Mouse (Mus musculus) stomach, embryonic 14.5 days (tissue): ENCODE measurements around the gene Dcbld2. TPM values are rescaled to one million over a fixed set of nuclear protein-coding genes. Genes with fewer than 3 reads are reported as not detected.
A peak's percentile ranks its signal among the peaks of the same experiment; 100 is the strongest.

Source experiments
- ATAC-seq: fragments of 200-750 bp; cut with Nextera tagmentation; 2 replicates; pipeline ENCODE4 v1.8.0; 2017; ENCODE audit warnings: low read depth, moderate TSS enrichment; ENCODE audit not compliant: insufficient number of reproducible peaks, insufficient read depth, low FRiP score
- H3K27ac ChIP-seq: fragments of 300-500 bp; sonication (generic); 2 replicates; pipeline ENCODE4 v1.5.1; 2014; ENCODE audit warnings: mild to moderate bottlenecking, low read length, moderate library complexity, mixed read lengths
- H3K27me3 ChIP-seq: fragments of 300-500 bp; sonication (generic); 2 replicates; pipeline ENCODE4 v1.6.1; 2014; ENCODE audit warnings: low read length, control low read depth, mixed read lengths; ENCODE audit not compliant: control insufficient read depth, insufficient read depth
- H3K36me3 ChIP-seq: fragments of 300-500 bp; sonication (generic); 2 replicates; pipeline ENCODE4 v1.6.1; 2014; ENCODE audit warnings: mild to moderate bottlenecking, control low read depth, low read length, moderate library complexity, mixed read lengths; ENCODE audit not compliant: control insufficient read depth, insufficient read depth
- H3K4me1 ChIP-seq: fragments of 300-500 bp; sonication (generic); 2 replicates; pipeline ENCODE4 v1.6.1; 2014; ENCODE audit warnings: low read length, control low read depth, mixed read lengths; ENCODE audit not compliant: control insufficient read depth, insufficient read depth
- H3K4me2 ChIP-seq: fragments of 300-500 bp; sonication (generic); replicated peaks from 2 replicates; pipeline ENCODE4 v1.6.1; 2014; ENCODE audit warnings: low read depth, low read length, control low read depth
- H3K4me3 ChIP-seq: fragments of 300-500 bp; sonication (generic); 2 replicates; pipeline ENCODE4 v1.5.1; 2014; ENCODE audit warnings: low read depth, low read length, control low read depth
- H3K9ac ChIP-seq: fragments of 300-500 bp; sonication (generic); replicated peaks from 2 replicates; pipeline ENCODE4 v1.6.1; 2014; ENCODE audit warnings: low read depth, mild to moderate bottlenecking, control low read depth, low read length, moderate library complexity, mixed read lengths
- H3K9me3 ChIP-seq: fragments of 300-500 bp; sonication (generic); 2 replicates; pipeline ENCODE4 v1.6.1; 2016; ENCODE audit warnings: low read depth, low read length, control low read depth; ENCODE audit not compliant: control insufficient read depth
- WGBS: fragments of 180-500 bp; shearing (Covaris S2); extraction: QIAGEN DNeasy Blood & Tissue Kit; methylation state at CpG from one replicate; pipeline ENCODE4 v1.1.7; 2014; 5-methylcytosine and 5-hydroxymethylcytosine counted together
- polyA plus RNA-seq: library from polyadenylated mRNA; unstranded; fragments of >200 nt; fragmentation: Nextera tagmentation; extraction: Ambion mirVana; gene quantifications from 2 replicates; pipeline ENCODE4 v1.2.1, GENCODE M21; 2014

Dcbld2 gene
- polyA plus RNA-seq, 1 experiment from 2014 or later, result 12.5 TPM

DNA sequence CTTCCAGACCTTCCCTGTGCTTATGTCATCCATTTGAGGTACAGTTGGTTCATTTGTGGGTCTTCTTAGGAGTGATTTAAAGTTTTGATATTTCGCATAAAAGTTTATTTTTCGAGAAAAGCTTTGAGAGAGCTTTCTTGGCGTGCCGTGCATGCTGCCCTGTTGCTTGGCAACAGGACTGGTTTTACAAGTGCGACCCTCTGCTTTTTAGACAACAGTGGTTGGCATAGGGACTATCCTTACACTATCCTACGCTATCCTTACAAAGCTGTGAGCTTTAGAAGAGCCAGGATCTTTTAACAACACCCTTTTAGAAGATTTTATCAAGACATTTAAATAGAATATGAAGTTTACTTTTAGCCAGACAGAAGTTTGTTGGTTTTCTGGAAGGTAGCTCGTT lies 22.0 kb downstream of the Dcbld2 start:
- no peak overlapping the region for H3K4me2 ChIP-seq
- WGBS, result 71% methylated on average over 7 of the region's 7 CpGs

DNA sequence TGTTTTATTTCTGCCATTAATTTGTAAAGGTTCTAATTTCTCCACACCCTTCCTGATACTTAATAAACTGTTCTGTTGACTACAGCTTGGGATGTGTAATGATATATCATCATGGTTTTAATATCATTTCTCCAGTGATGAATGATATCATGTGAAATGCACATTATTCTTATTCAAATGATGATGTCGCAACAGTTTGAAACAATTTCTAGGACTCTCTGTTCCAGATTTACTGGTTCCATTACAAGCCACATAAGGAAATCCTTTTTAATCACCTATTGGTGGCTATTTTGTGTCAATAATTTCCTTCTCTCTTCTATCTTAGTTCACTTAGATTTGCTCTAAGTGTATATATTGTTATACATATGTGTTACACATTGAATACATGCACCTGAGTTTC lies 24.1 kb downstream of the Dcbld2 start:
- Histone ChIP-seq H3K4me3 (no peak overlapping the region), H3K9me3 (no peaks in the 10 kb centered on the region), H3K9ac (no peak overlapping the region), H3K4me1 (no peaks in the 10 kb centered on the region), H3K27me3 (no peaks in the 10 kb centered on the region), H3K27ac (no peak overlapping the region), H3K36me3 (peaks cover 7% of the 10 kb centered on the region), H3K4me2 (no peak overlapping the region)
- no peak for ATAC-seq
- WGBS, result 90% methylated on average over 1 of the region's 1 CpGs

More for the DNA sequence above, 22.0 kb downstream of the Dcbld2 start:
- no peak for ATAC-seq
- no peaks in the 10 kb centered on the region for H3K27me3 ChIP-seq
- no peaks in the 10 kb centered on the region for H3K4me1 ChIP-seq
- no peak overlapping the region for H3K27ac ChIP-seq
- no peak overlapping the region for H3K9ac ChIP-seq
- no peaks in the 10 kb centered on the region for H3K9me3 ChIP-seq
- no peak overlapping the region for H3K4me3 ChIP-seq
- H3K36me3 ChIP-seq, result no peaks in the 10 kb centered on the region

GRCm38 (mm10) chr16:58444735-58445134 lies 36.5 kb downstream of the Dcbld2 start:
- no peak for ATAC-seq
- no peak overlapping the region for H3K4me2 ChIP-seq
- 69% methylated on average over 6 of the region's 6 CpGs for WGBS
- H3K27me3 ChIP-seq, result no peaks in the 10 kb centered on the region
- no peaks in the 10 kb centered on the region for H3K9me3 ChIP-seq
- H3K4me3 ChIP-seq, result no peak overlapping the region
- H3K27ac ChIP-seq, result no peak overlapping the region
- H3K36me3 ChIP-seq, result peaks cover 12% of the 10 kb centered on the region; the same call in 1 of the 2 replicates
- no peak overlapping the region for H3K9ac ChIP-seq
- no peaks in the 10 kb centered on the region for H3K4me1 ChIP-seq

GRCm38 (mm10) chr16:58446281-58447259 lies 38.3 kb downstream of the Dcbld2 start:
- H3K27ac ChIP-seq, result no peak overlapping the region
- H3K9me3 ChIP-seq, result no peaks in the 10 kb centered on the region
- no peak overlapping the region for H3K4me2 ChIP-seq
- H3K36me3 ChIP-seq, result peaks cover 19% of the 10 kb centered on the region; the same call in 1 of the 2 replicates
- no peak overlapping the region for H3K9ac ChIP-seq
- peak; percentile 90 for ATAC-seq
- H3K4me3 ChIP-seq, result no peak overlapping the region
- H3K27me3 ChIP-seq, result no peaks in the 10 kb centered on the region
- no peaks in the 10 kb centered on the region for H3K4me1 ChIP-seq
- 77% methylated on average over 4 of the region's 4 CpGs for WGBS

GRCm38 (mm10) chr16:58449073-58449472 lies 40.8 kb downstream of the Dcbld2 start:
- Histone ChIP-seq H3K4me3 (no peak overlapping the region), H3K4me1 (no peaks in the 10 kb centered on the region), H3K27me3 (no peaks in the 10 kb centered on the region), H3K4me2 (no peak overlapping the region), H3K9me3 (no peaks in the 10 kb centered on the region), H3K27ac (no peak overlapping the region), H3K36me3 (peaks cover 17% of the 10 kb centered on the region; the same call in 1 of the 2 replicates), H3K9ac (no peak overlapping the region)
- WGBS, result 87% methylated on average over 4 of the region's 4 CpGs
- ATAC-seq, result no peak

- no peak overlapping the region for H3K9ac ChIP-seq
- WGBS, result 75% methylated on average over 6 of the region's 6 CpGs
- peaks cover 13% of the 10 kb centered on the region; the same call in 1 of the 2 replicates for H3K36me3 ChIP-seq
- no peaks in the 10 kb centered on the region for H3K9me3 ChIP-seq
- no peak for ATAC-seq
- no peak overlapping the region for H3K27ac ChIP-seq
- H3K27me3 ChIP-seq, result no peaks in the 10 kb centered on the region
- no peaks in the 10 kb centered on the region for H3K4me1 ChIP-seq
- no peak overlapping the region for H3K4me2 ChIP-seq
- H3K4me3 ChIP-seq, result no peak overlapping the region
Measured at GRCm38 (mm10) chr16:58450648-58451047, 42.4 kb downstream of the Dcbld2 start.

DNA sequence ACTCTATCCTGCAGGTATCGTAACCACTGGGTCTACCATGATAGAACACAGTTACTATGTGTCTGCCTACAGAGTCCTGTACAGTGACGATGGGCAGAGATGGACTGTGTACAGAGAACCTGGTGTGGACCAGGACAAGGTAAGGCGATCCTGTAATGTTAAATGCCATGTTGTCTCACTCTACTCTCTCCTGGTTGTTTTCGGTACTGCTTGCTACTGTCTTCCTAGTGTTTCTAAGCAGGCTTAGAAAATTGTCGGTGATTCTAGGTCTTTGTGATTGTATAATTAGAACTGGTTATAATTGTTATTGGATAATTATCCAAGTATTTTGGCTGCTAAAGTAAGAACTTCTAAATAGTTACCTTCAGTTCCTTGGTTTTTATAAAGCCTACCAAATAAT lies 43.4 kb downstream of the Dcbld2 start:
- Histone ChIP-seq H3K27me3 (no peaks in the 10 kb centered on the region), H3K4me3 (no peak overlapping the region), H3K4me1 (no peaks in the 10 kb centered on the region), H3K4me2 (no peak overlapping the region), H3K9ac (no peak overlapping the region), H3K36me3 (peaks cover 12% of the 10 kb centered on the region; the same call in 1 of the 2 replicates), H3K27ac (no peak overlapping the region), H3K9me3 (no peaks in the 10 kb centered on the region)
- WGBS, result 93% methylated on average over 5 of the region's 5 CpGs
- no peak for ATAC-seq

GRCm38 (mm10) chr16:58453138-58453537 lies 44.9 kb downstream of the Dcbld2 start:
- no peak overlapping the region for H3K4me3 ChIP-seq
- no peaks in the 10 kb centered on the region for H3K4me1 ChIP-seq
- H3K27me3 ChIP-seq, result no peaks in the 10 kb centered on the region
- 74% methylated on average over 3 of the region's 3 CpGs for WGBS
- no peak overlapping the region for H3K27ac ChIP-seq
- no peak overlapping the region for H3K4me2 ChIP-seq
- no peak overlapping the region for H3K9ac ChIP-seq
- no peaks in the 10 kb centered on the region for H3K9me3 ChIP-seq
- peaks cover 7% of the 10 kb centered on the region; the same call in 1 of the 2 replicates for H3K36me3 ChIP-seq
- no peak for ATAC-seq
